Mouse (Mus musculus): ENCODE data around the gene Emilin2. TPM values are rescaled to one million over a fixed set of nuclear protein-coding genes. Genes with fewer than 3 reads are reported as not detected.
A peak's percentile ranks its signal among the peaks of the same experiment; 100 is the strongest.

The Emilin2 gene
- polyA plus RNA-seq, 1 experiment from 2014 or later, result 45.4 TPM

DNA sequence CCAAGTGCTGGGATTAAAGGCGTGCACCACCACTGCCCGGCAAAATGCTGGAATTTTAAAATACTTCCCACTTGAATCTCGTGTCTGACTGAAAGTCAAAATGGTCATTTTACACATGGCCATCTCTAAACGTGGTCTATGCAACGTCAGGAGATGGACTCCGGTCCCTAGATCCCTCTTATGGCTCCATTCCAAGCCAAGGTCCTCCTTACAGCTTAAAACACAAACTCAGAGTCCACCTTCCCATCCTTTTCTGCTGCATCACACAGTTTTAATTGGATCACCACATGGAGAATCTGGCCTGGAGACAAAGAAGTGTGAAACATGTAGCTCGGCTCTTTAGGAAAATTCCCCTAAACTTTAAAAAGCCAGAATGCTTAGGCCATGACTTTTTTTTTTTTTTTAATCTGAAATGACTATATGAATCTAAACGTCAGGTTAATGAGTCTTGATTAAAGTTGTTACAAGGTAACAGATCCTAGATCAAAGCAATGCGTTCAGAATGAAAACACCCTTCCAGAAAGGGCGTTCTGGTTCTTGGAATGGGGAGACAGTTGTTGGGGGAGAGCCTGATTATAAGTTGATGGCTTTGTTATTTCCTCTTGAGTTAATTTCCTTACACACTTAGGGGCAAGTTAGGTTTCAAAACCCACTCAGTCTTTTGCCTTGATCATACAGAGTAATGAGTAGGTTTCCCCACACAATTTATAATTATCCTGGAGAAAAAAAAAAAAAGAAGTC is 22.8 kb downstream of the Emilin2 start:
- H3K27ac ChIP-seq (replicated peaks in 1 of 2; ENCODE audit: control insufficient read depth in 1 of 2, insufficient read depth in 1 of 2, low read depth in 2 of 2, low read length in 2 of 2), result no peak overlapping the region
- 83% methylated on average over 10 of the region's 10 CpGs for WGBS
- no peaks in the 10 kb centered on the region for H3K9me3 ChIP-seq (ENCODE audit: control insufficient read depth, low read length)
- H3K4me2 ChIP-seq (ENCODE audit: low read length), result no peak overlapping the region
- peaks cover 53 to 90% of the 10 kb centered on the region in 2 experiments for H3K4me1 ChIP-seq (ENCODE audit: control insufficient read depth in 2 of 2, insufficient read depth in 2 of 2, low read length in 2 of 2)
- no peaks in the 10 kb centered on the region for H3K36me3 ChIP-seq (ENCODE audit: control insufficient read depth, insufficient read depth, low read length)
- H3K4me3 ChIP-seq (ENCODE audit: control insufficient read depth in 1 of 2, insufficient read depth in 1 of 2, low read depth in 1 of 2, low read length in 2 of 2), result no peak overlapping the region
- no peak for ATAC-seq (ENCODE audit: insufficient number of reproducible peaks, insufficient read depth, low FRiP score, low read depth)
- H3K27me3 ChIP-seq (ENCODE audit: control insufficient read depth, insufficient read depth, low read length), result no peaks in the 10 kb centered on the region
- H3K9ac ChIP-seq (ENCODE audit: low read length), result no peak overlapping the region

DNA sequence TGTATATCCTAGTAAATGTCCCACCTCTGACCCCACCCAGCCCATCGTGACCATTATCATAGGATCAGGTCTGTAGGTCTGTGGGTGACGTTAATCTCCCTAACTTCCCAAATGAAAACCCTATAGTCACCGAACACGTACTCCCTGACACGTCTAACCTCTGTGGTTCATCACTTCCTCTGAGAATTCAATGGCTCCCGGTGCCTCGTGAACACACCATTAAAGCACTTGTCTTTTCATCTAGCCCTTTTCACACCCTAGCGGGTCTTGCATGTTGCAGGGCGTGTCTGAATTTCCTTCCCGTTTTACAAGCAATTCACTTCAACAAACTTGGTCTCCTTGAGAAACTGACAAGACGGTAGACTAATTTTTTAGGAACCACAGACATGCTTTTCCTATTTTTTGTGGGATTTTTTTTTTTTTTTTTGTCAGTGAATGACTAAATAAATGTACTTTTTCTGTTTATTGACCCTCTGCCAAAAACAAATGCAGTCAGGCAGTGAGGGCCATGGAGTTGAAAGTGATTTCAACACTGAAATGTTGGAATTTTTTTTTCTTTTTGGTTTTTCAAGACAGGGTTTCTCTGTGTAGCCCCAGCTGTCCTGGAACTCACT is 23.5 kb downstream of the Emilin2 start:
- Histone ChIP-seq H3K9ac (ENCODE audit: low read length) (no peak overlapping the region), H3K4me3 (ENCODE audit: control insufficient read depth in 1 of 2, insufficient read depth in 1 of 2, low read depth in 1 of 2, low read length in 2 of 2) (no peak overlapping the region), H3K4me2 (ENCODE audit: low read length) (no peak overlapping the region), H3K27me3 (ENCODE audit: control insufficient read depth, insufficient read depth, low read length) (no peaks in the 10 kb centered on the region), H3K4me1 (ENCODE audit: control insufficient read depth in 2 of 2, insufficient read depth in 2 of 2, low read length in 2 of 2) (peaks cover 57 to 89% of the 10 kb centered on the region in 2 experiments), H3K36me3 (ENCODE audit: control insufficient read depth, insufficient read depth, low read length) (no peaks in the 10 kb centered on the region), H3K9me3 (ENCODE audit: control insufficient read depth, low read length) (no peaks in the 10 kb centered on the region), H3K27ac (replicated peaks in 1 of 2; ENCODE audit: control insufficient read depth in 1 of 2, insufficient read depth in 1 of 2, low read depth in 2 of 2, low read length in 2 of 2) (no peak overlapping the region)
- no peak for ATAC-seq (ENCODE audit: insufficient number of reproducible peaks, insufficient read depth, low FRiP score, low read depth)
- WGBS, result 85% methylated on average over 11 of the region's 11 CpGs

GRCm38 (mm10) chr17:71287586-71287985 is 24.2 kb downstream of the Emilin2 start:
- Histone ChIP-seq H3K9me3 (ENCODE audit: control insufficient read depth, low read length) (no peaks in the 10 kb centered on the region), H3K27ac (replicated peaks in 1 of 2; ENCODE audit: control insufficient read depth in 1 of 2, insufficient read depth in 1 of 2, low read depth in 2 of 2, low read length in 2 of 2) (no peak overlapping the region), H3K4me1 (ENCODE audit: control insufficient read depth in 2 of 2, insufficient read depth in 2 of 2, low read length in 2 of 2) (peaks cover 56 to 87% of the 10 kb centered on the region in 2 experiments), H3K27me3 (ENCODE audit: control insufficient read depth, insufficient read depth, low read length) (no peaks in the 10 kb centered on the region), H3K4me3 (ENCODE audit: control insufficient read depth in 1 of 2, insufficient read depth in 1 of 2, low read depth in 1 of 2, low read length in 2 of 2) (no peak overlapping the region), H3K36me3 (ENCODE audit: control insufficient read depth, insufficient read depth, low read length) (no peaks in the 10 kb centered on the region), H3K9ac (ENCODE audit: low read length) (no peak overlapping the region), H3K4me2 (ENCODE audit: low read length) (no peak overlapping the region)
- no peak for ATAC-seq (ENCODE audit: insufficient number of reproducible peaks, insufficient read depth, low FRiP score, low read depth)
- WGBS, result 90% methylated on average over 7 of the region's 7 CpGs

DNA sequence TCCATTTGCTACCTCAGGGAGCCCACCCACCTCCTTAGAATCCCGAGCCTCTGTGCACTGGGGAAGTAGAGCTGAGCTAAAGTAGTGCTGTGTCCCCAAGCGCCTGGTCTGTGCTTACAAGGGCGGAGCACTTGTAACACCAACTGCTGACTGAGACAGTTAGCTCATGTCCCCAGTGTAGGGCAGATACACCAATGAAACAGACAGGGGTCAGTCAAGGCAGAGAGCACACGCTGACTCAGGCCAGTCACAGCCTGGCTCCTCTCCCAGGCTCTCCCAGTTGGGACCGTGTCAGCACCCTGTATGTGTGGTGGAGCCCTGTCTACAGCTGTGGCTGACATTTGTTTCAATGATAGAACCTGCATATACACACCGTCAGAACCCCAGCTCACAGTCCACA is 25.8 kb downstream of the Emilin2 start:
- 18% methylated on average over 6 of the region's 6 CpGs for WGBS
- Histone ChIP-seq H3K9me3 (ENCODE audit: control insufficient read depth, low read length) (no peaks in the 10 kb centered on the region), H3K27me3 (ENCODE audit: control insufficient read depth, insufficient read depth, low read length) (no peaks in the 10 kb centered on the region), H3K27ac (replicated peaks in 1 of 2; ENCODE audit: control insufficient read depth in 1 of 2, insufficient read depth in 1 of 2, low read depth in 2 of 2, low read length in 2 of 2) (peak overlapping the region; percentile 30 to 73), H3K4me3 (ENCODE audit: control insufficient read depth in 1 of 2, insufficient read depth in 1 of 2, low read depth in 1 of 2, low read length in 2 of 2) (no peak overlapping the region), H3K4me2 (ENCODE audit: low read length) (no peak overlapping the region), H3K4me1 (ENCODE audit: control insufficient read depth in 2 of 2, insufficient read depth in 2 of 2, low read length in 2 of 2) (peaks cover 52 to 76% of the 10 kb centered on the region in 2 experiments), H3K36me3 (ENCODE audit: control insufficient read depth, insufficient read depth, low read length) (no peaks in the 10 kb centered on the region), H3K9ac (ENCODE audit: low read length) (peak overlapping the region; percentile 14; the same call in 1 of the 2 replicates)
- ATAC-seq (ENCODE audit: insufficient number of reproducible peaks, insufficient read depth, low FRiP score, low read depth), result peak; percentile 82

DNA sequence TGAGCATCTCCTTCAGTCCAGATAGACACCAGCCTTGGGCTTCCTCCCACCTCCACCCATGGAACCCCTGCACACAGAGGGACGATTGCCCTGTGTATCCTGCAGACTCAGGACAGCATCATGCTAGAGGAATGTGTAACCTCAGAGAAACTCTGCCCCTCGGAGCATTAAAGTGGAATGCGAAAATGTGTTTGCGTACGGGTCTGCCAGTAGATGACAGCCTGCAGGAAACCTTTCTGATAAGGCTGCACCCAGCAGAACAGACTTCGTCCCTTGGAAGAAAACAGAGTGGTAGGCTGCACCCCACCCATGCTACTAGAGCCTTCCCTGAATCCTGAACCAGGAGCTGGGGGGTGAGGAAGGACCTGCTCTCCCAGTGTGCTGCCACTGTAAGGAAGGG is 26.9 kb downstream of the Emilin2 start:
- H3K9me3 ChIP-seq (ENCODE audit: control insufficient read depth, low read length), result no peaks in the 10 kb centered on the region
- peak; percentile 28; the same call in 1 of the 2 replicates for ATAC-seq (ENCODE audit: insufficient number of reproducible peaks, insufficient read depth, low FRiP score, low read depth)
- H3K4me1 ChIP-seq (ENCODE audit: control insufficient read depth in 2 of 2, insufficient read depth in 2 of 2, low read length in 2 of 2), result peaks cover 43 to 71% of the 10 kb centered on the region in 2 experiments
- peak overlapping the region; percentile 58 to 73; a peak in 3 of 4 replicates for H3K27ac ChIP-seq (replicated peaks in 1 of 2; ENCODE audit: control insufficient read depth in 1 of 2, insufficient read depth in 1 of 2, low read depth in 2 of 2, low read length in 2 of 2)
- peak overlapping the region; percentile 14; the same call in 1 of the 2 replicates for H3K9ac ChIP-seq (ENCODE audit: low read length)
- no peak overlapping the region for H3K4me3 ChIP-seq (ENCODE audit: control insufficient read depth in 1 of 2, insufficient read depth in 1 of 2, low read depth in 1 of 2, low read length in 2 of 2)
- no peaks in the 10 kb centered on the region for H3K27me3 ChIP-seq (ENCODE audit: control insufficient read depth, insufficient read depth, low read length)
- 5% methylated on average over 6 of the region's 6 CpGs for WGBS
- peak overlapping the region; percentile 38 for H3K4me2 ChIP-seq (ENCODE audit: low read length)
- H3K36me3 ChIP-seq (ENCODE audit: control insufficient read depth, insufficient read depth, low read length), result no peaks in the 10 kb centered on the region

- WGBS, result 29% methylated on average over 4 of the region's 4 CpGs
- Histone ChIP-seq H3K4me2 (ENCODE audit: low read length) (no peak overlapping the region), H3K4me1 (ENCODE audit: control insufficient read depth in 2 of 2, insufficient read depth in 2 of 2, low read length in 2 of 2) (peaks cover 38 to 59% of the 10 kb centered on the region in 2 experiments), H3K9me3 (ENCODE audit: control insufficient read depth, low read length) (no peaks in the 10 kb centered on the region), H3K36me3 (ENCODE audit: control insufficient read depth, insufficient read depth, low read length) (no peaks in the 10 kb centered on the region), H3K9ac (ENCODE audit: low read length) (no peak overlapping the region), H3K27ac (replicated peaks in 1 of 2; ENCODE audit: control insufficient read depth in 1 of 2, insufficient read depth in 1 of 2, low read depth in 2 of 2, low read length in 2 of 2) (peak overlapping the region; percentile 57 to 75; a peak in 3 of 4 replicates), H3K27me3 (ENCODE audit: control insufficient read depth, insufficient read depth, low read length) (no peaks in the 10 kb centered on the region), H3K4me3 (ENCODE audit: control insufficient read depth in 1 of 2, insufficient read depth in 1 of 2, low read depth in 1 of 2, low read length in 2 of 2) (no peak overlapping the region)
- peak; percentile 60 for ATAC-seq (ENCODE audit: insufficient number of reproducible peaks, insufficient read depth, low FRiP score, low read depth)
These were observed 28.5 kb downstream of the Emilin2 start for GRCm38 (mm10) chr17:71283237-71283636.

DNA sequence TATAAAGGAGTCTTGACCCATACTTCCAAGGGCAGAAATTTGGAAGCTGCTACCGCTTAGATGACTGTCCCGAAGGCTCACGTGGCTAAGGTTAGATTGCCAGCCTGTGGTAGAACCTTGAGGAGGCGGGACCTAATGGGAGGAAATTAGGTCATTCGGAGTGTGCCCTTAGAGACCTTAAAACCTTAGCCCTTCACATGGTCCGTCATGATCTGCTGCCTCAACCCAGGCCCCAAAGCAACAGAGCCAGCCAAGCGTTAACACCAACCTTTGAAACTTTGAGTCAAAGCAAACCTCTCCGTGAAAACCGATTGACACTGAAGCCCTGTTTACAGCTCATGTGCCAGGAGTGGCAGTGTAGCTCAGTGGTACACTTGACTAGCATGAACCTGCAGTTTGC is 29.1 kb downstream of the Emilin2 start:
- Histone ChIP-seq H3K4me3 (ENCODE audit: control insufficient read depth in 1 of 2, insufficient read depth in 1 of 2, low read depth in 1 of 2, low read length in 2 of 2) (no peak overlapping the region), H3K27ac (replicated peaks in 1 of 2; ENCODE audit: control insufficient read depth in 1 of 2, insufficient read depth in 1 of 2, low read depth in 2 of 2, low read length in 2 of 2) (peak overlapping the region; percentile 57 to 75), H3K27me3 (ENCODE audit: control insufficient read depth, insufficient read depth, low read length) (no peaks in the 10 kb centered on the region), H3K9ac (ENCODE audit: low read length) (no peak overlapping the region), H3K4me2 (ENCODE audit: low read length) (no peak overlapping the region), H3K36me3 (ENCODE audit: control insufficient read depth, insufficient read depth, low read length) (no peaks in the 10 kb centered on the region), H3K4me1 (ENCODE audit: control insufficient read depth in 2 of 2, insufficient read depth in 2 of 2, low read length in 2 of 2) (peaks cover 38 to 59% of the 10 kb centered on the region in 2 experiments), H3K9me3 (ENCODE audit: control insufficient read depth, low read length) (no peaks in the 10 kb centered on the region)
- 84% methylated on average over 9 of the region's 9 CpGs for WGBS
- no peak for ATAC-seq (ENCODE audit: insufficient number of reproducible peaks, insufficient read depth, low FRiP score, low read depth)

Data from heart, embryonic 14.5 days (tissue).